Mouse (Mus musculus) CH12.LX (cell line): Measurements from ENCODE around the gene Msi2. TPM values are rescaled to one million over a fixed set of nuclear protein-coding genes. Genes with fewer than 3 reads are reported as not detected.

ENCODE experiments used
- DNase-seq: peaks from one replicate; pipeline ENCODE4 v3.0.0-alpha.2; 2013; ENCODE audit errors: extremely low read depth
- H3K27ac ChIP-seq: 2 replicates; pipeline ENCODE4 v1.5.1; 2012; ENCODE audit warnings: low read depth, mild to moderate bottlenecking, control low read depth, moderate library complexity; ENCODE audit not compliant: insufficient read depth
- H3K27me3 ChIP-seq: replicated peaks from 2 replicates; pipeline ENCODE3; 2012; ENCODE audit warnings: inconsistent platforms
- H3K36me3 ChIP-seq, 2 experiments: replicated peaks in 1 of 2; 2 replicates each; pipeline versions ENCODE3 to v1.6.1; 2012; ENCODE audit warnings: inconsistent platforms in 1 of 2, low read length in 1 of 2, mild to moderate bottlenecking in 1 of 2, mixed read lengths in 1 of 2, moderate library complexity in 1 of 2; ENCODE audit not compliant: control insufficient read depth in 1 of 2, insufficient read depth in 1 of 2
- H3K4me1 ChIP-seq, 2 experiments: 2 replicates each; pipeline ENCODE4 v1.6.1; 2012; ENCODE audit warnings: inconsistent platforms in 1 of 2, moderate library complexity in 1 of 2; ENCODE audit not compliant: insufficient read depth in 2 of 2, control insufficient read depth in 1 of 2
- H3K4me2 ChIP-seq: 2 replicates; pipeline ENCODE4 v1.6.1; 2012; ENCODE audit warnings: low read depth, mild to moderate bottlenecking, control low read depth; ENCODE audit not compliant: poor library complexity, insufficient read depth, severe bottlenecking
- H3K4me3 ChIP-seq, 3 experiments: fragments of 150-350 bp in 1 of 3; sonication (generic) in 1 of 3; replicated peaks in 1 of 3; 2 replicates each; pipeline versions ENCODE3 to v1.5.1; 2011 to 2012; ENCODE audit warnings: low read depth in 2 of 3, low read length in 2 of 3, mild to moderate bottlenecking in 2 of 3, moderate library complexity in 2 of 3, control low read depth in 1 of 3, improper control_type of control experiment in 1 of 3, inconsistent platforms in 1 of 3, mixed read lengths in 1 of 3; ENCODE audit not compliant: poor library complexity in 1 of 3
- H3K79me2 ChIP-seq: replicated peaks from 2 replicates; pipeline ENCODE4 v1.6.1; 2012; ENCODE audit warnings: mild to moderate bottlenecking, moderate library complexity; ENCODE audit not compliant: control insufficient read depth, poor library complexity, insufficient read depth, severe bottlenecking; ENCODE audit errors: extremely low read depth
- H3K9ac ChIP-seq: 2 replicates; pipeline ENCODE4 v1.6.1; 2012; ENCODE audit warnings: low read depth, mild to moderate bottlenecking, control low read depth, moderate library complexity; ENCODE audit not compliant: insufficient read depth
- H3K9me3 ChIP-seq: replicated peaks from 2 replicates; pipeline ENCODE3; 2012; ENCODE audit warnings: low read length, inconsistent platforms, mixed read lengths
- BHLHE40 ChIP-seq: IDR thresholded peaks from 2 replicates; pipeline ENCODE4 v1.6.1; 2011; ENCODE audit warnings: mild to moderate bottlenecking, low read depth, low read length, improper control_type of control experiment
- CHD1 ChIP-seq: IDR thresholded peaks from 2 replicates; pipeline ENCODE4 v1.6.1; 2012; ENCODE audit warnings: low read depth, low read length, improper control_type of control experiment, inconsistent platforms
- E2F4 ChIP-seq: IDR thresholded peaks from 2 replicates; pipeline ENCODE4 v1.6.1; 2011; ENCODE audit warnings: low read depth, low read length, improper control_type of control experiment; ENCODE audit not compliant: insufficient replicate concordance
- ELF1 ChIP-seq: IDR thresholded peaks from 2 replicates; pipeline ENCODE4 v1.6.1; 2014; ENCODE audit warnings: low read depth, mild to moderate bottlenecking, inconsistent platforms, low read length, improper control_type of control experiment
- EP300 ChIP-seq: IDR thresholded peaks from 2 replicates; pipeline ENCODE4 v1.6.1; 2011; ENCODE audit warnings: low read length, improper control_type of control experiment
- ETS1 ChIP-seq: conservative IDR thresholded peaks from 2 replicates; pipeline ENCODE4 v1.6.1; 2012; ENCODE audit warnings: low read depth, mild to moderate bottlenecking, inconsistent platforms, low read length, improper control_type of control experiment, moderate library complexity
- GABPA ChIP-seq: IDR thresholded peaks from 2 replicates; pipeline ENCODE4 v1.6.1; 2012; ENCODE audit warnings: low read depth, low read length, improper control_type of control experiment, inconsistent platforms; ENCODE audit not compliant: insufficient replicate concordance
- HCFC1 ChIP-seq: IDR thresholded peaks from 2 replicates; pipeline ENCODE4 v1.6.1; 2012; ENCODE audit warnings: low read depth, mild to moderate bottlenecking, inconsistent platforms, low read length, improper control_type of control experiment
- IRF4 ChIP-seq: IDR thresholded peaks from 2 replicates; pipeline ENCODE4 v1.6.1; 2014; ENCODE audit warnings: low read depth, mild to moderate bottlenecking, inconsistent platforms, low read length, improper control_type of control experiment
- JUN ChIP-seq: IDR thresholded peaks from 2 replicates; pipeline ENCODE4 v1.6.1; 2011; ENCODE audit warnings: low read depth, mild to moderate bottlenecking, low read length, improper control_type of control experiment, moderate library complexity; ENCODE audit not compliant: insufficient read depth
- JUND ChIP-seq: conservative IDR thresholded peaks from 2 replicates; pipeline ENCODE4 v1.6.1; 2011; ENCODE audit warnings: low read depth, low read length, improper control_type of control experiment
- KAT2A ChIP-seq: IDR thresholded peaks from 2 replicates; pipeline ENCODE4 v1.6.1; 2012; ENCODE audit warnings: low read length, improper control_type of control experiment, inconsistent platforms; ENCODE audit not compliant: insufficient replicate concordance
- MAX ChIP-seq: IDR thresholded peaks from 2 replicates; pipeline ENCODE4 v1.6.1; 2011; ENCODE audit warnings: low read length, improper control_type of control experiment
- MXI1 ChIP-seq: IDR thresholded peaks from 2 replicates; pipeline ENCODE4 v1.6.1; 2011; ENCODE audit warnings: mild to moderate bottlenecking, low read depth, low read length, improper control_type of control experiment
- MYC ChIP-seq: IDR thresholded peaks from 2 replicates; pipeline ENCODE4 v1.6.1; 2011; ENCODE audit warnings: low read depth, mild to moderate bottlenecking, improper control_type of control experiment, low read length
- NELFE ChIP-seq: IDR thresholded peaks from 2 replicates; pipeline ENCODE4 v1.6.1; 2011; ENCODE audit warnings: low read depth, low read length, improper control_type of control experiment
- NRF1 ChIP-seq: IDR thresholded peaks from 2 replicates; pipeline ENCODE4 v1.6.1; 2014; ENCODE audit warnings: low read depth, mild to moderate bottlenecking, inconsistent platforms, low read length, improper control_type of control experiment, moderate library complexity
- RAD21 ChIP-seq: IDR thresholded peaks from 2 replicates; pipeline ENCODE4 v1.6.1; 2011; ENCODE audit warnings: low read depth, mild to moderate bottlenecking, low read length, improper control_type of control experiment, moderate library complexity
- SIN3A ChIP-seq: IDR thresholded peaks from 2 replicates; pipeline ENCODE4 v1.6.1; 2012; ENCODE audit warnings: low read length, improper control_type of control experiment, inconsistent platforms
- SMC3 ChIP-seq: IDR thresholded peaks from 2 replicates; pipeline ENCODE4 v1.6.1; 2011; ENCODE audit warnings: low read depth, low read length, improper control_type of control experiment
- TBP ChIP-seq: conservative IDR thresholded peaks from 2 replicates; pipeline ENCODE4 v1.6.1; 2011; ENCODE audit warnings: low read depth, low read length, improper control_type of control experiment
- TCF12 ChIP-seq: IDR thresholded peaks from 2 replicates; pipeline ENCODE4 v1.6.1; 2014; ENCODE audit warnings: low read depth, mild to moderate bottlenecking, inconsistent platforms, low read length, improper control_type of control experiment
- UBTF ChIP-seq: IDR thresholded peaks from 2 replicates; pipeline ENCODE4 v1.6.1; 2012; ENCODE audit warnings: low read depth, mild to moderate bottlenecking, inconsistent platforms, low read length, improper control_type of control experiment, moderate library complexity
- USF1 ChIP-seq: IDR thresholded peaks from 2 replicates; pipeline ENCODE4 v1.6.1; 2014; ENCODE audit warnings: low read depth, mild to moderate bottlenecking, inconsistent platforms, low read length, improper control_type of control experiment
- USF2 ChIP-seq: conservative IDR thresholded peaks from 2 replicates; pipeline ENCODE4 v1.6.1; 2011; ENCODE audit warnings: low read depth, low read length, improper control_type of control experiment
- ZNF384 ChIP-seq: IDR thresholded peaks from 2 replicates; pipeline ENCODE4 v1.6.1; 2012; ENCODE audit warnings: low read depth, low read length, improper control_type of control experiment, inconsistent platforms
- dilution Hi-C: fragments of 300-500 bp; cut with MboI; formaldehyde crosslinking; loops from 2 replicates; pipeline ENCODE4 v1.14.3; 2020; ENCODE audit warnings: low sequenced_read_pairs; ENCODE audit not compliant: extremely low pct_unique_long_range_greater_than_20kb, extremely low pct_ligation_motif_present
- in situ Hi-C: fragments of 300-500 bp; cut with MboI; formaldehyde crosslinking; loops from 3 replicates; pipeline ENCODE4 v1.14.3; 2019; ENCODE audit warnings: low sequenced_read_pairs, low pct_ligation_motif_present, low pct_unique_long_range_greater_than_20kb, mixed read lengths
- polyA plus RNA-seq: library from polyadenylated mRNA; unstranded; fragments of >175 nt; gene quantifications from 2 replicates; pipeline ENCODE4 v1.2.1, GENCODE M21; 2012; ENCODE audit warnings: low read depth; ENCODE audit not compliant: insufficient read length
- total RNA-seq, 2 experiments: library from RNA; depleted of rRNA; stranded (reverse); fragments of 300-350 nt in 1 of 2; fragments of >200 nt in 1 of 2; gene quantifications; 2 replicates each; pipeline ENCODE4 v1.2.3; 2012 to 2014

Gene Msi2
- total and polyA plus RNA-seq, 3 experiments: 40.3 to 73.1 (median 52.6) TPM

GRCm38 (mm10) chr11:88318850-88319249 lies 399.5 kb downstream of the Msi2 start:
- H3K4me2 ChIP-seq: no peak overlapping the region
- no peak overlapping the region for H3K27ac ChIP-seq
- TF ChIP-seq RAD21 (no peak), GABPA (no peak), NELFE (no peak), BHLHE40 (no peak), MAX (no peak), ZNF384 (no peak), HCFC1 (no peak), USF1 (no peak), IRF4 (no peak), KAT2A (no peak), ELF1 (no peak), SMC3 (no peak), CHD1 (no peak)
- DNase-seq: no peak
- no peaks in the 10 kb centered on the region for H3K4me1 ChIP-seq
- H3K4me3 ChIP-seq: no peak overlapping the region
- dilution Hi-C loops (no loop called here), in situ Hi-C loops (no loop called here)
- H3K9ac ChIP-seq: no peak overlapping the region
- H3K79me2 ChIP-seq: no peaks in the 10 kb centered on the region
- H3K36me3 ChIP-seq: no peaks in the 10 kb centered on the region
- H3K27me3 ChIP-seq: no peaks in the 10 kb centered on the region
- H3K9me3 ChIP-seq: no peaks in the 10 kb centered on the region

- no peak for DNase-seq
- no peak overlapping the region for H3K9ac ChIP-seq
- H3K4me3 ChIP-seq: no peak overlapping the region
- H3K9me3 ChIP-seq: no peaks in the 10 kb centered on the region
- in situ Hi-C loops (no loop called here), dilution Hi-C loops (no loop called here)
- H3K27ac ChIP-seq: no peak overlapping the region
- no peak overlapping the region for H3K4me2 ChIP-seq
- H3K36me3 ChIP-seq: no peaks in the 10 kb centered on the region
- H3K79me2 ChIP-seq: no peaks in the 10 kb centered on the region
- no peak for TF ChIP-seq MAX
- no peak for TF ChIP-seq E2F4
- no peak for TF ChIP-seq CHD1
- TF ChIP-seq USF1: no peak
- no peak for TF ChIP-seq SMC3
- no peak for TF ChIP-seq JUND
- no peak for TF ChIP-seq SIN3A
- no peak for TF ChIP-seq MXI1
- no peak for TF ChIP-seq KAT2A
- no peak for TF ChIP-seq USF2
- no peak for TF ChIP-seq MYC
- no peak for TF ChIP-seq ETS1
- no peak for TF ChIP-seq EP300
- no peak for TF ChIP-seq TBP
- no peak for TF ChIP-seq UBTF
- TF ChIP-seq TCF12: no peak
- no peak for TF ChIP-seq NELFE
- TF ChIP-seq JUN: no peak
- no peak for TF ChIP-seq ZNF384
- TF ChIP-seq NRF1: no peak
- TF ChIP-seq, all 38 proteins: peak for 0
- Histone ChIP-seq H3K27me3 (peaks cover 2% of the 10 kb centered on the region), H3K4me1 (no peaks in the 10 kb centered on the region)
These were observed 402.9 kb downstream of the Msi2 start for GRCm38 (mm10) chr11:88315393-88315792.
